Mouse (Mus musculus) stomach, embryonic 16.5 days (tissue): ENCODE measurements at regions not wholly inside any gene's neighbourhood (a gene's known extent, or its start where the extent isn't known, plus 50 kb on each side); places are given as distances from the start of the nearest gene placed in this dataset.

Experiments used
- ATAC-seq: fragments of 200-750 bp; cut with Nextera tagmentation; 2 replicates; pipeline ENCODE4 v1.8.0; 2017; ENCODE audit warnings: moderate number of reproducible peaks, moderate TSS enrichment; ENCODE audit not compliant: insufficient read depth, low FRiP score
- H3K27ac ChIP-seq: fragments of 300-500 bp; sonication (generic); 2 replicates; pipeline ENCODE4 v1.5.1; 2014; ENCODE audit warnings: low read length
- H3K27me3 ChIP-seq: fragments of 300-500 bp; sonication (generic); 2 replicates; pipeline ENCODE4 v1.6.1; 2014; ENCODE audit warnings: low read length, control low read depth, mixed read lengths; ENCODE audit not compliant: control insufficient read depth, insufficient read depth
- H3K36me3 ChIP-seq: fragments of 300-500 bp; sonication (generic); 2 replicates; pipeline ENCODE4 v1.6.1; 2014; ENCODE audit warnings: low read length; ENCODE audit not compliant: control insufficient read depth, insufficient read depth
- H3K4me1 ChIP-seq: fragments of 300-500 bp; sonication (generic); 2 replicates; pipeline ENCODE4 v1.6.1; 2014; ENCODE audit warnings: low read length, control low read depth, mixed read lengths; ENCODE audit not compliant: control insufficient read depth, insufficient read depth
- H3K4me2 ChIP-seq: fragments of 300-500 bp; sonication (generic); 2 replicates; pipeline ENCODE4 v1.6.1; 2014; ENCODE audit warnings: low read depth, low read length, mixed read lengths
- H3K4me3 ChIP-seq: fragments of 300-500 bp; sonication (generic); replicated peaks from 2 replicates; pipeline ENCODE4 v1.5.1; 2014; ENCODE audit warnings: mild to moderate bottlenecking, low read length
- H3K9ac ChIP-seq: fragments of 300-500 bp; sonication (generic); 2 replicates; pipeline ENCODE4 v1.6.1; 2014; ENCODE audit warnings: low read length
- H3K9me3 ChIP-seq: fragments of 300-500 bp; sonication (generic); replicated peaks from 2 replicates; pipeline ENCODE4 v1.6.1; 2016; ENCODE audit warnings: low read length, control low read depth; ENCODE audit not compliant: control insufficient read depth
- WGBS: fragments of 180-500 bp; shearing (Covaris S2); extraction: QIAGEN DNeasy Blood & Tissue Kit; methylation state at CpG from one replicate; pipeline ENCODE4 v1.1.7; 2014; 5-methylcytosine and 5-hydroxymethylcytosine counted together

DNA sequence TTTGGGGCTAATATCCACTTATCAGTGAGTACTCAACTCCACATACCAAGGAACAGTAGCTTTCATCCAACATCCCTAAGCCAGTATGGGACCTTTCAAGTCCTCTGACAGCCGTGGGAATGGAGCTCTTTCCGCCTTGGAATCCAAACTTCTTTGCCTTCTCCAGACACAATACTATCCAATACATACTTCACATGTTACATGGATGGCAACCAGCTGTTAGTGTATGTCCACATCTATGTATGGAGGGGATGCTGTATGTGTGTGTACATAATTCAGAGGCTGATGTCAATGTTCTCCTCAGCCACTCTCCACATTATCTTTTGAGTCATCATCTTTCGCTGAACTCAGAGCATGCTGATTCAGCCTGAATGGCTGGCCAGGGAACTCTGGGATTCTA lies 79.8 kb upstream of the Sp4 start:
- WGBS: 74% methylated on average over 3 of the region's 3 CpGs
- H3K4me1 ChIP-seq: no peaks in the 10 kb centered on the region
- no peaks in the 10 kb centered on the region for H3K27me3 ChIP-seq
- no peaks in the 10 kb centered on the region for H3K36me3 ChIP-seq
- H3K9ac ChIP-seq: no peak overlapping the region
- H3K9me3 ChIP-seq: no peaks in the 10 kb centered on the region
- no peak overlapping the region for H3K4me2 ChIP-seq
- H3K27ac ChIP-seq: no peak overlapping the region
- H3K4me3 ChIP-seq: no peak overlapping the region
- ATAC-seq: peak; percentile 62; the same call in 1 of the 2 replicates

DNA sequence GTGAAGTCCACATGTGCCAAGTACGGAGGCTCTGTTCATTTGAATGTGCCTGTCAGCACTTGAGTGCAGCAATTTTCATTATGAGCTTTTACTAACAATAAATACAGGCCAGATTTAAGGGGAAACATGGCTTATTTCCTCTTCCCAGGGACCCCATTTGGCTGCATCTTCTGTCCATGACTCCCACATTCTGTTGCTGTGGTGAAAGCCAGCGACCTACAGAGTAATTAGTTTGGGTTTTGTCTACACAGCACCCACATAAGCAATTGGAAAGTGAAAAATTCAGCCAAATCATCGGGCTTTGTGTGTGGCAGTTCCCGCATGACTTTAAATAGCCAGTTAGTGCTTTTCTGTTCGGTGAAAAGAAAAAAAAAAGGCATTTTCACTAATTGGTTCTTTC lies 76.7 kb upstream of the Sp4 start:
- Histone ChIP-seq H3K27ac (no peak overlapping the region), H3K9ac (no peak overlapping the region), H3K36me3 (no peaks in the 10 kb centered on the region), H3K4me1 (no peaks in the 10 kb centered on the region), H3K9me3 (no peaks in the 10 kb centered on the region), H3K4me2 (no peak overlapping the region), H3K4me3 (no peak overlapping the region), H3K27me3 (no peaks in the 10 kb centered on the region)
- 83% methylated on average over 5 of the region's 5 CpGs for WGBS
- no peak for ATAC-seq

DNA sequence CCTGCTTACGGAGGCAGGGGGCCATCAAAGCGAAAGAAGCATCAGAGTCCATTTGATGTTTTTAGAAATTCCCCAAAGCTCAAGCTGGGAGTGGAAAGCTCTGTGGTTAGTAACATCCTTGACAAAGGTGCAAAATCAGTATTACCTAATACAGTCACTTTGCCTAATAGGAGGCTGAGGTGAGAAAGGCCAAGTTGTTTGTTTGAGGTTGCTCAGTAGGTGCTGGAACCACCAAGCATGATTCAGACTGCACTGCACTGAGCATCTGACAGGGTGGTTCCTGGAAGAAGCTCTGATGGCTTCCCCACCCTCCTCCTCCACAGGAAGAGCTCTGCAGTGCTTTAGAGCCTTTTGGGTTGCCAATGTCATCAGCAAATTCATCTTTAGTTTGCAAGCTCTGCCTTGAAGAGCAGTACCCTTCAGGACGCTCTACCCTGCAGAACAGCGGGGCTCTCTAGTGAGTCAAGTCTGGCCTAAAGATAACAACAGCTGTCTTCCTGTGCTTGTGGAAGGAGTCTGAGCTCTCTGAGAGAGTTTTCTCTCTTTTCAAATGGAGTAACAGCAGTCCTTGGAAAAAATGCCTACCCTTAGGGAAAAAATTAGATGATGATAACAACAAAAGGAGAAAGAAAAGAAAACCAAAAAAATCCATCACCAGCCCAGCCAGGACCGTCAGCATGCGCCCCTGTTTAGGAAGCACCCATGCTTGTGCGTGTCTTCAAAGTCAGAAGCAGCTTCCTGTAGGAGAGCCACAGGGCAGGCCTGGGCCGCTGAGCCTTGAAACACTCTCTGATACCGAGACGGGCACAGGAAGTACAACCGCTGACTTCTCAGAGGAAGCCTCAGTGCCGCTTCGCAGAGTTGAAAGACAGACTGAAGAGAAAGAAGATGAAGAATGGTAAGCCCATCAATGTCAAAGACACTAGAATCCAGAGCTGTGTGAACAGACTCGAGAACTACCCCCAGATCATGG lies 75.6 kb upstream of the Sp4 start:
- H3K4me1 ChIP-seq: no peaks in the 10 kb centered on the region
- H3K4me3 ChIP-seq: no peak overlapping the region
- no peaks in the 10 kb centered on the region for H3K27me3 ChIP-seq
- H3K9me3 ChIP-seq: no peaks in the 10 kb centered on the region
- H3K27ac ChIP-seq: no peak overlapping the region
- WGBS: 76% methylated on average over 14 of the region's 14 CpGs
- H3K36me3 ChIP-seq: no peaks in the 10 kb centered on the region
- ATAC-seq: no peak
- H3K9ac ChIP-seq: no peak overlapping the region
- no peak overlapping the region for H3K4me2 ChIP-seq

DNA sequence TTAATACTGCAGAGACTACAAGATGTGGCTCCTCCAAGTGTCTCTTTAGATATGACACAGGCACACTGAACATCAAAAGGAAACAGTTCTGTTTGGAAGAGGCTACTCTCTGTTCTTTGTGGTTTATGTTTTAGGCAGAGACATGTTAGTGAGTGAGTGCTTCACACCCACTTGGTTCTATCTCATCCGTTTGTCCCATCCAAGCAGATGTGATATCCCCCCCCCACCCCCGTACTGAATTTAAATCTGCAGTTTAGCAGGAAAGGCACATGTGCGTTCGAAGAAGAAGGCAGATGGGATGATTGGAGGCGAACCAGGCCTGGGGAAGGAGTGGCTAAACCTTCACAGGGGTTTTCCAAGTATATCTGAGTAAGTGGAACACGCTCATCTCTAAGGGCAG lies 72.0 kb upstream of the Sp4 start:
- ATAC-seq: no peak
- WGBS: 74% methylated on average over 6 of the region's 6 CpGs
- H3K4me1 ChIP-seq: no peaks in the 10 kb centered on the region
- H3K9me3 ChIP-seq: no peaks in the 10 kb centered on the region
- no peak overlapping the region for H3K4me2 ChIP-seq
- no peak overlapping the region for H3K27ac ChIP-seq
- H3K4me3 ChIP-seq: no peak overlapping the region
- H3K27me3 ChIP-seq: no peaks in the 10 kb centered on the region
- H3K9ac ChIP-seq: no peak overlapping the region
- no peaks in the 10 kb centered on the region for H3K36me3 ChIP-seq

DNA sequence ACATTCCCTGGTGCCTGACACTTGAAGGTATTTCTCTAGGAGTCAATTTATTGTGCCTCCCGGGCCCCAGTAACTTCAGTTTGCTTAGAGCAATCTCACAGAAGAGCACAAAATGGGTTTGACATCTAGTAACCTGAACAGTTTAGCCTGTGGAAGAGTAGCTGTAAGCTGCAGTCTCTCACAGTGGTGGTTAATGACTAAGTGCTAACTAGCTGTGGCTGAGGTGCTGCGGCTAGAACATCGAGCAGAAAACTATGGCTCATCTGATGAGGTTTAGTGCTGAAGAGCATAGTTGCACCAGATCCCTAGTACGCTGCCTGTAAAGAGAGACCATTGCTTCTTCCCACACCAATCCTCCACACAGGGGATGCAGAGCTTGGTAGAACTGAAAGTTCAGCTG lies 70.7 kb upstream of the Sp4 start:
- Histone ChIP-seq H3K4me3 (no peak overlapping the region), H3K27ac (no peak overlapping the region), H3K9ac (no peak overlapping the region), H3K9me3 (no peaks in the 10 kb centered on the region), H3K4me1 (no peaks in the 10 kb centered on the region), H3K4me2 (no peak overlapping the region), H3K36me3 (no peaks in the 10 kb centered on the region), H3K27me3 (no peaks in the 10 kb centered on the region)
- 82% methylated on average over 4 of the region's 4 CpGs for WGBS
- no peak for ATAC-seq

DNA sequence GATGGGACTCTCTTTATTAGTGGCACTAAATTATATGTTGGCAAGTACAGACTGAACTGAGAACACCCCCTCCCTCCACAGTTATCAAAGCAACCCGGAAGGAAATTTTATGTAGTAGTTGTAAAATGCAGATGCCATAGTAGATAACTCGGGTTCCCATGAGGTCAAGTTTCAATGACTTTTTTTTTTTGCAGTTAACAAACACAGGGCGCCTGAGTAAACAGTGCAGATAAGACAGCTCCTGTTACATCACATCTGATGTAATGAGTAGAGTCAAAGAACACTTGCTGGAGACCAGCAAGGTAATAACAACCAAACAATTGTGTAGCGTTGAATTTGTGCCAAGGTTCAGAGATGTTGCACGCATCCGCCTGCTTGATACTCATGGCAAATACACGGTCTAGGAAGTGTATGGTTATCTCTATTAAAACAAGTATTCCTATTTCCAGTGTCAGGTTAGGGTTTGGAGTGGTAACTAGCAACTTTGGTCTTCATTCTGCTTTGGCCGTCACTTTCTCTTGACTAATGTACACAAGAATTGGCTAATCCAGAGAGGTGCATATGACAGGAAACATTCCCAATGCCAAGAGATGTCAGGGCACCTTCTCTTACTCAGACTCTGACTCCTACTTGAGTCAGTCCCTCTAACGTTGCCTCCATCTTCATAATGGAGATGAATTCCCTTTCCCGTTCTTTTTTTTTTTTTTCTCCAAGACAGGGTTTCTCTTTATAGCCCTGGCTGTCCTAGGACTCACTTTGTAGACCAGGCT lies 66.3 kb upstream of the Sp4 start:
- H3K9me3 ChIP-seq: no peaks in the 10 kb centered on the region
- no peaks in the 10 kb centered on the region for H3K27me3 ChIP-seq
- no peak for ATAC-seq
- no peak overlapping the region for H3K9ac ChIP-seq
- H3K4me3 ChIP-seq: no peak overlapping the region
- H3K4me1 ChIP-seq: no peaks in the 10 kb centered on the region
- WGBS: 58% methylated on average over 10 of the region's 10 CpGs
- no peak overlapping the region for H3K27ac ChIP-seq
- H3K4me2 ChIP-seq: no peak overlapping the region
- H3K36me3 ChIP-seq: no peaks in the 10 kb centered on the region

DNA sequence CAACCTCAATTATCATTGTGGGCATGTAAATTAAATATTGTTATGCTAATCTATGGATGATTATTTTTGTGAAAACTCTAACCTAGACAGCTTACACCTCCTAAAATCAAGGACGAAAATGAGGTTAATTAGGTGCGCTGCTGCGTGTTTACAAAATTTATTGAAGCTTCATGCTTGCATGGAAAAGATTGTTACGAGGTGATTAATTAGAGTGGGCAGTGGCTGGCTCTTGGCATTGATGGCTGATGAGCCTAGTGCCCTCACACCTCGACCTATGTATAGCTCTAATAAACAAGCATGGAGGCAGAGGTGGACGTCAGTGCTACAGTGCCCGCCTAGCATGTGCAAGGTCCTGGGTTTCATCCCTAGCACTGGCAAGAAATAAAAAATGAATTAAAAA lies 51.6 kb upstream of the Sp4 start:
- no peak for ATAC-seq
- Histone ChIP-seq H3K27ac (no peak overlapping the region), H3K9ac (no peak overlapping the region), H3K4me1 (no peaks in the 10 kb centered on the region), H3K9me3 (no peaks in the 10 kb centered on the region), H3K27me3 (no peaks in the 10 kb centered on the region), H3K4me3 (no peak overlapping the region), H3K36me3 (no peaks in the 10 kb centered on the region), H3K4me2 (no peak overlapping the region)
- 79% methylated on average over 7 of the region's 7 CpGs for WGBS

DNA sequence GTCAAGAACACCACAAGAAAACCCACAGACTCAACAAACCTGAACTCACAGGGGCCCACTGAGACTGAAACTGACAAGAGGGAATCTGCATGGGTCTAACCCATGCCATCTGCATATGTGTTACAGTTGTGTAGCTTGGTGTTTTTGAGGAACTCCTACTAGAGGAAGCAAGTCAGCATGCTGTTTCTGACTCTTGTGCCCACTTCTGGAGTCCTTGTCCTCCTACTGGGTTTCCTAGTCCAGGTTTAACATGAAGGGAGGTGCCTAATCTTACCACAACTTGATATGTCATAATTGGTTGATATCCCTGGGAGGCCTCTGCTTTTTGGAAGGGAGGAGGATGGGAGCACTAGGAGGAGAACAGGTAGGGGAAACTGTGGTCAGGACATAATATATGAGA lies 50.2 kb upstream of the Sp4 start:
- H3K9me3 ChIP-seq: no peaks in the 10 kb centered on the region
- ATAC-seq: no peak
- no peak overlapping the region for H3K9ac ChIP-seq
- H3K4me2 ChIP-seq: no peak overlapping the region
- no peaks in the 10 kb centered on the region for H3K27me3 ChIP-seq
- no peak overlapping the region for H3K4me3 ChIP-seq
- no peak overlapping the region for H3K27ac ChIP-seq
- no peaks in the 10 kb centered on the region for H3K4me1 ChIP-seq
- H3K36me3 ChIP-seq: no peaks in the 10 kb centered on the region
